Mouse (Mus musculus) liver, embryonic 11.5 days (tissue): ENCODE measurements around the gene Loxl1. TPM values are rescaled to one million over a fixed set of nuclear protein-coding genes. Genes with fewer than 3 reads are reported as not detected.

ENCODE experiments used
- ATAC-seq: fragments of 200-750 bp; cut with Nextera tagmentation; replicated peaks from 2 replicates; pipeline ENCODE4 v1.8.0; 2017; ENCODE audit warnings: moderate number of reproducible peaks, mild to moderate bottlenecking, moderate TSS enrichment, moderate library complexity; ENCODE audit not compliant: low FRiP score
- DNase-seq: peaks from one replicate; pipeline ENCODE4 v3.0.0-alpha.2; 2017; ENCODE audit warnings: low spot score
- H3K27ac ChIP-seq: fragments of 300-500 bp; sonication (generic); 2 replicates; pipeline ENCODE4 v1.5.1; 2014; ENCODE audit warnings: mild to moderate bottlenecking, low read depth, low read length, control low read depth
- H3K27me3 ChIP-seq: fragments of 300-500 bp; sonication (generic); replicated peaks from 2 replicates; pipeline ENCODE4 v1.6.1; 2014; ENCODE audit warnings: low read length, mixed read lengths; ENCODE audit not compliant: control insufficient read depth, insufficient read depth
- H3K36me3 ChIP-seq: fragments of 300-500 bp; sonication (generic); 2 replicates; pipeline ENCODE4 v1.6.1; 2014; ENCODE audit warnings: mild to moderate bottlenecking, low read length, moderate library complexity, mixed read lengths; ENCODE audit not compliant: control insufficient read depth, insufficient read depth
- H3K4me1 ChIP-seq: fragments of 300-500 bp; sonication (generic); replicated peaks from 2 replicates; pipeline ENCODE4 v1.6.1; 2014; ENCODE audit warnings: low read length, mixed read lengths; ENCODE audit not compliant: control insufficient read depth, insufficient read depth
- H3K4me2 ChIP-seq: fragments of 300-500 bp; sonication (generic); 2 replicates; pipeline ENCODE4 v1.6.1; 2014; ENCODE audit warnings: mild to moderate bottlenecking, control low read depth, moderate library complexity
- H3K4me3 ChIP-seq: fragments of 300-500 bp; sonication (generic); 2 replicates; pipeline ENCODE4 v1.5.1; 2014; ENCODE audit warnings: low read depth, low read length, control low read depth
- H3K9ac ChIP-seq: fragments of 300-500 bp; sonication (generic); 2 replicates; pipeline ENCODE4 v1.6.1; 2014; ENCODE audit warnings: low read depth, low read length, control low read depth
- H3K9me3 ChIP-seq: fragments of 300-500 bp; sonication (generic); 2 replicates; pipeline ENCODE4 v1.6.1; 2016; ENCODE audit warnings: low read length, inconsistent platforms, mixed read lengths; ENCODE audit not compliant: control insufficient read depth
- WGBS: fragments of 180-500 bp; shearing (Covaris S2); extraction: QIAGEN DNeasy Blood & Tissue Kit; methylation state at CpG from one replicate; pipeline ENCODE4 v1.1.7; 2014; 5-methylcytosine and 5-hydroxymethylcytosine counted together
- polyA plus RNA-seq: library from polyadenylated mRNA; unstranded; fragments of >200 nt; fragmentation: Nextera tagmentation; extraction: Ambion mirVana; gene quantifications from 2 replicates; pipeline ENCODE4 v1.2.1, GENCODE M21; 2014

Loxl1 gene
- polyA plus RNA-seq, 1 experiment from 2014 or later, result 11.0 TPM

GRCm38 (mm10) chr9:58341795-58342194 is 28.8 kb upstream of the Loxl1 start:
- Histone ChIP-seq H3K4me1 (no peaks in the 10 kb centered on the region), H3K4me3 (no peak overlapping the region), H3K4me2 (no peak overlapping the region), H3K9ac (no peak overlapping the region), H3K36me3 (no peaks in the 10 kb centered on the region), H3K27ac (no peak overlapping the region), H3K9me3 (no peaks in the 10 kb centered on the region), H3K27me3 (no peaks in the 10 kb centered on the region)
- ATAC-seq (no peak), DNase-seq (no peak)
- 89% methylated on average over 1 of the region's 1 CpGs for whole genome bisulfite sequencing

DNA sequence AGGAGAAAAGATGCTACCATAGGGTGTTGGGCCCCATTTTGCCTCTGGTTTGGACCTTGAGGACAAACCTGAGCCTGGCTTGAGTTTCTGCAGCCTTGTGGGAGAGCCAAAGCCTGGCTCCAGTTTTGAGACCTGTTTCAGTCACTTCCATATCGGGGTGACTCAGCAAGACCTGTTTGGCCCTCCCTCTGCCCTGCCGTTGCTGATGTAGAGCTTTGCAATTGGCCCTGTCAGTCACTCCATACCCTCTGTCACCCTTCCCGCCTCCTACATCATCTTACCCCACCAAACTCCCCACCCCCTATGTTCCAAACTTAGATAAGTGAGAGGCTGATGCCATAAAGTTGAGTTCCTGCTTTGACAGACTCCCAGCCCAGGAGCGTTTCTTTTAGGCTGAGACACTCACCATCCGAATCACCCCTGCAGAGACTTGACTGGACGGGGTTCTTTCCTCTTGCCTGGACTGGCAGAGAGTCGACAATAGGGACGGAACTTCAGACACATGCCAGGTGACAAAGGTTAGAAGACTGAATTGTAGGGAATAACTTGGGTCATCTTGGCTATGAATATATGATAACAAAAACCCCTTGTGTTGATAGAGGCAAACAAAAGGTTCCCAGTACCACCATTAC is 23.8 kb upstream of the Loxl1 start:
- H3K4me2 ChIP-seq, result no peak overlapping the region

GRCm38 (mm10) chr9:58331276-58331675 is 18.3 kb upstream of the Loxl1 start:
- Histone ChIP-seq H3K27ac (no peak overlapping the region), H3K36me3 (no peaks in the 10 kb centered on the region), H3K4me1 (no peaks in the 10 kb centered on the region), H3K9me3 (no peaks in the 10 kb centered on the region), H3K9ac (no peak overlapping the region), H3K4me2 (no peak overlapping the region), H3K27me3 (no peaks in the 10 kb centered on the region; the same call in 1 of the 2 replicates), H3K4me3 (no peak overlapping the region)
- DNase-seq, result no peak
- 69% methylated on average over 3 of the region's 3 CpGs for WGBS
- ATAC-seq, result no peak

More for the DNA sequence above, 23.8 kb upstream of the Loxl1 start:
- Histone ChIP-seq H3K27ac (no peak overlapping the region), H3K4me1 (no peaks in the 10 kb centered on the region), H3K27me3 (no peaks in the 10 kb centered on the region), H3K36me3 (no peaks in the 10 kb centered on the region), H3K9me3 (no peaks in the 10 kb centered on the region), H3K9ac (no peak overlapping the region), H3K4me3 (no peak overlapping the region)
- DNase-seq (no peak), ATAC-seq (no peak)
- WGBS, result 64% methylated on average over 8 of the region's 8 CpGs

DNA sequence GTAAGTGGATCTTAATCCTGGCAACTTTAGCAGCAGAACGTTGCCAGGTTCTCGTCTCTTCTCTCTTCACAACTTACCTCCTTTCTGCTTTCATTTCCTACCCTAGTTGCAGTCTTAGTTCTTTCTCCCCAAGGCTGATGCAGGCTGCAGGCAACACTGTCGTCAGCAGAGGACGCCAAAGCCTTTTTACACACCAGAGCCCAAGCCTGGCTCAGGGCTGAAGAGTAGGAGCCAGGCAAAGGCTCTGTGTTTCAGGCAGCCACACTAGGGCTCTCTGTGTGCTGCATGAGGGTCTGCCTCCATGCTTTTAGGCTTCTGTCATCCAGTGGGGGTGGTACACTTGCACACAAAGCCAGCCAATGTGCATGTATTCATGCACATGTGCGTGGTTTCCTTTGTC is 17.3 kb upstream of the Loxl1 start:
- H3K4me2 ChIP-seq, result no peak overlapping the region
- DNase-seq (no peak), ATAC-seq (no peak)
- H3K4me1 ChIP-seq, result no peaks in the 10 kb centered on the region
- no peak overlapping the region for H3K9ac ChIP-seq
- no peaks in the 10 kb centered on the region for H3K36me3 ChIP-seq
- no peaks in the 10 kb centered on the region for H3K9me3 ChIP-seq
- WGBS, result 24% methylated on average over 5 of the region's 5 CpGs
- no peaks in the 10 kb centered on the region; the same call in 1 of the 2 replicates for H3K27me3 ChIP-seq
- no peak overlapping the region for H3K27ac ChIP-seq
- H3K4me3 ChIP-seq, result no peak overlapping the region

DNA sequence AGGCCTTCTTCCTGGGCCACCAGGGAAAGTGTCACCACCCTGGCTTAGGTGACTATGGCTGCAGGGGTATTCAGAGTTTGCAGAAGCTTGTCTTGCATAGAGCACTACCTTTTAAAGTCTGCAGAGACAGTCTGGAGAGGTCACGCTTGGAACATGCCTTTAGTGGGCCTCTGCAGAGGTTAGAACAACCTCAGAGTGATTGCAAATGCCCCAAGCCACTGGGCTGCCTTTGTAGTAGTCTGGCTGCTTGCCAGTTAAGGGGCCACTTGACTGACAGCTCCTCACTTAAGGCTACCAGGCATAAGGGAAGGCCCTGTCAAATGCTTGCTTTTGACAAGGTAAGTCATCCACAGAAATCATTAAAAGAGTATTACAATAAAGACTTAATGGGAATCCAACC is 14.4 kb upstream of the Loxl1 start:
- no peak overlapping the region for H3K9ac ChIP-seq
- H3K4me2 ChIP-seq, result no peak overlapping the region
- 52% methylated on average over 1 of the region's 1 CpGs for WGBS
- no peak overlapping the region for H3K4me3 ChIP-seq
- no peaks in the 10 kb centered on the region for H3K9me3 ChIP-seq
- H3K27me3 ChIP-seq, result no peaks in the 10 kb centered on the region; the same call in 1 of the 2 replicates
- ATAC-seq (no peak), DNase-seq (no peak)
- H3K27ac ChIP-seq, result no peak overlapping the region
- H3K4me1 ChIP-seq, result no peaks in the 10 kb centered on the region
- no peaks in the 10 kb centered on the region for H3K36me3 ChIP-seq

GRCm38 (mm10) chr9:58326477-58327180 is 13.6 kb upstream of the Loxl1 start:
- Histone ChIP-seq H3K4me1 (no peaks in the 10 kb centered on the region), H3K36me3 (no peaks in the 10 kb centered on the region), H3K4me3 (no peak overlapping the region), H3K9ac (no peak overlapping the region), H3K4me2 (no peak overlapping the region), H3K27me3 (no peaks in the 10 kb centered on the region; the same call in 1 of the 2 replicates), H3K9me3 (no peaks in the 10 kb centered on the region), H3K27ac (no peak overlapping the region)
- ATAC-seq, result no peak
- no peak for DNase-seq
- 14% methylated on average over 4 of the region's 4 CpGs for WGBS

- H3K36me3 ChIP-seq, result no peaks in the 10 kb centered on the region
- no peak overlapping the region for H3K4me2 ChIP-seq
- H3K9ac ChIP-seq, result no peak overlapping the region
- H3K4me1 ChIP-seq, result no peaks in the 10 kb centered on the region
- H3K9me3 ChIP-seq, result no peaks in the 10 kb centered on the region
- DNase-seq, result no peak
- no peak for ATAC-seq
- WGBS, result 90% methylated on average over 3 of the region's 3 CpGs
- no peak overlapping the region for H3K27ac ChIP-seq
- no peaks in the 10 kb centered on the region for H3K27me3 ChIP-seq
- no peak overlapping the region for H3K4me3 ChIP-seq
These were observed 8.7 kb upstream of the Loxl1 start for GRCm38 (mm10) chr9:58321681-58322080.

- Histone ChIP-seq H3K4me3 (no peak overlapping the region), H3K4me1 (no peaks in the 10 kb centered on the region; the same call in 1 of the 2 replicates), H3K9me3 (no peaks in the 10 kb centered on the region), H3K4me2 (no peak overlapping the region), H3K36me3 (no peaks in the 10 kb centered on the region), H3K27ac (no peak overlapping the region), H3K9ac (no peak overlapping the region), H3K27me3 (peaks cover 23% of the 10 kb centered on the region)
- WGBS, result 66% methylated on average over 3 of the region's 3 CpGs
- ATAC-seq (no peak), DNase-seq (no peak)
These were observed 5.3 kb upstream of the Loxl1 start for GRCm38 (mm10) chr9:58318317-58318716.

- Histone ChIP-seq H3K9me3 (no peaks in the 10 kb centered on the region), H3K27me3 (peaks cover 33% of the 10 kb centered on the region), H3K9ac (no peak overlapping the region), H3K4me2 (no peak overlapping the region), H3K4me3 (no peak overlapping the region), H3K4me1 (peaks cover 6% of the 10 kb centered on the region), H3K27ac (no peak overlapping the region), H3K36me3 (no peaks in the 10 kb centered on the region)
- WGBS, result 55% methylated on average over 3 of the region's 3 CpGs
- DNase-seq (no peak), ATAC-seq (no peak)
These were observed 4.4 kb upstream of the Loxl1 start for GRCm38 (mm10) chr9:58317381-58317780.
